Mouse (Mus musculus) embryo, embryonic 11.5 days (tissue): ENCODE measurements around the gene Ypel5.

ENCODE experiments used
- DNase-seq: peaks from one replicate; pipeline ENCODE4 v3.0.0-alpha.2; 2012; ENCODE audit warnings: low read depth, low spot score

Ypel5 gene

DNA sequence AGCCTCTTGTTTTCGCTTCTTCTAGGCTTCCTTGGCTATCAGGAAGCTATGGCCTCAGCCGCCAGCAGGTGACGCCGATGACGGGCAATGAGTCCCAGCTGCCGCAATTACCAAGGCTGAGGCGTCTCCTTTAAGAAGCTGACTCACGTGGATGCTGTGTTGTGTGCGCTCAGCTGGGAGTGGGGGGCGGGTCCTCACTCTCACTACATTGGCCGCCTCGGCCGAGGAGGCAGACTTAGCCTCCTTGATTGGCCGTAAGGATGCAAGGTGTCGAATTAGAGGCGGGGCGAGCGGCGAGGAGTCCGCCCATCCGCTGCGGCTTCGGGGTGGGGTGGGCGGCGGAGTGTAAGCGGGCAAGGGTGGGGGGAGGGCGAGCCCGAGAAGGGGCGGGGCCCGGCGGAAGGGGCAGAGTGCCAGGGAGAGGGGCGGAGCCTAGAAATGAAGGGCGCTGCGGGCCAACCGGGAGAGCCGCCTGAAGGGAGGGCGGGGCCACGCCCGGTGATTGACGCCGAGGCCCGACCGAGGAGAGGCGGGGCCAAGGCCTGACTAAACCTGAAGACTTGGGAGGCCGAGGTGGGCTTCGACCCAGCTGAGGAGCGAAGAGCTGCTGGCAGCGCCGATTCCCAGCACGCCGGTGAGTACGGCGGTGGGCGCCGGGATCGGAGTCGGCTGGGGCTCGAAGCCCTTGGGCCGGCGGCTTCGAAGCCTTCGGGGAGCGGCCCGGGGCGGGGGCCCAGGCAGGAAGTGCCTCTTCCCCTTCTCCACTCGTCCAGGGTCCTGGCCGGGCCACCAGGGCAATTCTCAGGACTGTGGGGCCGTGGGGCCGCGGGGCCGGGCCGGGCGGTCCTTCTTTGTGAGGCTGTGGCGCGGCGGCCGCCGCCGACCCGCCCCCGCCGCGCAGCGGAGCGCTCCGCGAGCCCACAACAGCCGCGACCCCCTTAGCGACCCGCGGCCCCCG is at the start of gene Ypel5:
Gene Ypel5, plus strand, starts transcription at position 296 of the 958 bp plus-strand sequence.
- peak; percentile 97 for DNase-seq

DNA sequence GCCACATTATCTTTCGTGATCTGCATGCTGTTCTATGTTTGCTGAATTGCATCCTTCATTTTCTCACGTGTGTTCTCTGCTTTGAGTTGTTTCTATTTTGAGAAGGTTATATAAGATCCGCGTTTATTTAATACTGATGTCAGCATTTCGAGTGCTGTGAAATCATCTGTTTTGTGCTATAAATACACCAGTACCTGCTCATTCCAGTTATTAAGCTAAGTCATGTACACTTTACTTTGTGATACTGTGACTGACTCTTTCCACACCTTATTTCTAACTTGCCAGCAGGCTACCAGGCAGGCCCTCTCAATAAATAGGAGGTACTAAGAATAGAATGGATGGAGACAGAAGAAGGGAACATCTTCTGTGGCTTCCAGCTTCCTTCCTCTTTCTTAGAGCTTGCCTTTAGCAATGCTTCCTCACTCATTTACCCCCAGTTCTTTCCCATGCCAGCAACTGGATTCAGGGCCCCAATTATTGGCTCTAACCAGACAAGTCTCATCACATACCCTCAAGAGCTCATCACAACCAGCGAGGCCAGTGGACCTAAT is 48.3 kb upstream of the Ypel5 start:
- no peak for DNase-seq

DNA sequence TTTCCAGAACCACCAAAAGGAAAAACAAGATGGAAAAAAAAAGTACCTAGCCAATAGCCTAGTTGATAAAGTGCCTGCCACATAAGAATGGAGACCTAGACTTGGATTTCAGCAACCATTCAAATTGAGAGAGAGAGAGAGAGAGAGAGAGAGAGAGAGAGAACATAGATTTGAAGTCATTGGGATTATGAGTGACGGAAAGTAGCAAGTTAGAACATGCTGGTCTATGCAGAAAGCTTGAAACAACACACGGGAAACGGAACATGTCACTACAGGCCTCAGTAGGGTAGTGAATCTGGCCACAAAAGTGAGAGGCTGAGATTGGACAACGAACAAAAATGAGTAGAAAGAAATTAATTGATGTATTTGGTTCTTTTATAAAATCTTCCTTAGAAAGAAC is 43.0 kb upstream of the Ypel5 start:
- no peak for DNase-seq

DNA sequence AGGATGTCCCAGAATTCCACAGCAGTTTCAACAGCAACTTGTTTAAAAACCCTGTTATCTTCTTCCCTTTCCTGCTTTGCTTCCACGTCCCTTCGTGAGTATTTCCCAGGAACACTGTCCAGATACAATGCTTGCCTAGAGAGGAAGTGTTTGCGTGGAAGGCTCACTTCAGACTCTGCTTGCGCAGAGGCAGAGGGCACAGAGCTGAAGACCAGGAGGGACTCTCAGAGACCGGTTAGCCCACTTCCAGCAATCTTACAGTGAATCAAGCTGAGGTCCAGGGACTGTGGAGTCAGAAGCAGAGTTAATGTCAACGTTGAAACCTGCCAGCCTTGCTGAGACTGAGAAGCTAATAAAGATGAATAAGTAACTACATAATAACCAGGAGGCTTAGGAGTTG is 41.6 kb upstream of the Ypel5 start:
- DNase-seq, result no peak

DNA sequence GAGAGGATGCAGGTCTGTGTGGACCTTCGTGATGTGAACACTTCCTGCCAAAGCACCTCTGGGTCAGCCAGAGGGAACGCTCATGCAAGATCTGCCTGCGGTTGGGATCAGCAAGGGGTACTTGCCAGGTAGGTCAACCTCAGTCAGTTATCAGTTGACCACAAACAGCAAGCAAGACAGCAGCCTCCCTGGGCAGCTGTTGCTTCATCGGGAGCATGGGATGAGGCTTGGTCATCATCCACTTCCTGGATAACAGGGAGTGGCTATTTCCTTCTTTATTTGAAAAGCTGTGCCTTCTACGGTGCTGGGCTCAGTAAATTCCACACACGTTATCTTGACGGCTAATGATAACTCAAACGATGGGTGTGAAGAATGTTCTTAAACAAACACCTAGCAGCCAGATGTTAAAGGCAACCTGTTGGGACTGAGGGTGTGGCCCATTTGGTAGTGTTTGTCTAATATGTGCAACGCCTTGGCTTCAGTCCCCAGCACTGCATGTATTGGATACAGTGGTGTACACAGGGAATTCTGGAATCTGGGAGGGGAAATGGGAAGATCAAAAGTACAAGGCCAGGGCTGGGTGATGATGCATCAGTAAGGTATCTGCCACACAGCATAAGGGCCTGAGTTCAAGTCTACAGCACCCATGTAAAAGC is 40.7 kb upstream of the Ypel5 start:
- no peak for DNase-seq

DNA sequence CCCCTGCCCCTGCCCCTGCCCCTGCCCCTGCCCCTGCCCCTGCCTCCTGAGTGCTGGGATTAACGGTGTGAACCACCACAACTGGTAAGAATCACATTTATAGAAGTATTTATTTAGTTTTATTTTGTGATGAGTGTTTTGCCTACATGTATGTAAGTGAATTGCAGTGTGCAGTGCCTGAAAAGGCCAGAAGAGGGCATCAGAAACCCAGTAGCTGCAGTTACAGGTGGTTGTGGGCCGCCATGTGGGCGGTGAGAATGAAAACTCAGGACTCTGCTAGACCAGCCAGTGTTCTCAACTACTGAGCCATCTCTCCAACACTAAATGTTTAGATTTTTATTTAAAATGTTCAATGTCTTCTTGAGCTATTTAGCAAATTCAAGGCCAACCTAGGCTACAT is 39.7 kb upstream of the Ypel5 start:
- no peak for DNase-seq

DNA sequence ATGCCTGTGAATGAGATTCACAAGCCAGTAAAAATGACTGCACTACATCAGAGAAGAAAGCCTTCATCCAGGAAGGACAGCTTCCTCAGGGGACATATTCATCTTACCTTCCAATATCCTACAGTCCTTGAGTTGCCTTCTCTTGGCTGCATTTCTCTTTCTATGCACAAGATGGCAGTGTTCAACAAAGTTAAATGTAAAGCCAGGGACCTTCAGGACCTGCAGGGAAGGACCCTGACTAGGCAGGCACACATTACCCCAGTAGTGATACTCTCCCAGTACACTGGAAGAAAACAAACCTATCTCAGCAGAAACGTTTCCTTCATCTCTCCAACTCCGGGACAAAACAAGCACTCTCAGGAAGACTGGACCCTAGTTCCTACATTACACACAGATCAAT is 38.4 kb upstream of the Ypel5 start:
- DNase-seq, result peak; percentile 57

DNA sequence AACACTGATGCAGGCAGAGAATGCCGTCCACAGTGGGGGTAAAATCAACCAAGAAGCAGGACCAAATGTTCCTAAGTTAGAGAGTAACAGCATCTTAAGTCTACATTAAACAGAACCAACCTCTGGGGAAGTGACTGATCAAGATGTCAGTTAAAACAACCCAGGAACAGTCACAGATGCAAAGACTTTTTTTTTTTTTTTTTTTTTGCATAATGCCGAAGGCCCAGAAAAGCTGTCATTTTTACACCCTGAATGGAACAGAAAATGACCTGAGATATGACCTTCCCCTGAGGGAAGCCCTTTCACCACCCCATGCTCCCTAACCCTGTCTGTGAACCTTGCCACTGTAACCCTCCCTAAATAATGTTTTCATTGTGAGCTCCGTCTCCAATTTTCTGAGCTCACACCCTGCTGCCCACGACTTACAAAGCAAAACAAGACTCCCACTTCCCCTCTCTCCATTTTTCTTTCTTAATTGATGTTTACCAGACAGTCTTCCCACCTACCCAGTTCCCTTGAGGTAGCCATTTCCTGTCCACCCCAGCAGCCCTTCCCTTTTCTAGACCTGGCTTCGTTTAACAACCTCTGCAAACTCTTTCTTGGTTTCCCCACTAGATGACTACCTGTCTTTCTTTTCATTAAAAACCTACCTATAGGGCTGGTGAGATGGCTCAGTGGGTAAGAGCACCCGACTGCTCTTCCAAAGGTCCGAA is 26.2 kb upstream of the Ypel5 start:
- no peak for DNase-seq

DNA sequence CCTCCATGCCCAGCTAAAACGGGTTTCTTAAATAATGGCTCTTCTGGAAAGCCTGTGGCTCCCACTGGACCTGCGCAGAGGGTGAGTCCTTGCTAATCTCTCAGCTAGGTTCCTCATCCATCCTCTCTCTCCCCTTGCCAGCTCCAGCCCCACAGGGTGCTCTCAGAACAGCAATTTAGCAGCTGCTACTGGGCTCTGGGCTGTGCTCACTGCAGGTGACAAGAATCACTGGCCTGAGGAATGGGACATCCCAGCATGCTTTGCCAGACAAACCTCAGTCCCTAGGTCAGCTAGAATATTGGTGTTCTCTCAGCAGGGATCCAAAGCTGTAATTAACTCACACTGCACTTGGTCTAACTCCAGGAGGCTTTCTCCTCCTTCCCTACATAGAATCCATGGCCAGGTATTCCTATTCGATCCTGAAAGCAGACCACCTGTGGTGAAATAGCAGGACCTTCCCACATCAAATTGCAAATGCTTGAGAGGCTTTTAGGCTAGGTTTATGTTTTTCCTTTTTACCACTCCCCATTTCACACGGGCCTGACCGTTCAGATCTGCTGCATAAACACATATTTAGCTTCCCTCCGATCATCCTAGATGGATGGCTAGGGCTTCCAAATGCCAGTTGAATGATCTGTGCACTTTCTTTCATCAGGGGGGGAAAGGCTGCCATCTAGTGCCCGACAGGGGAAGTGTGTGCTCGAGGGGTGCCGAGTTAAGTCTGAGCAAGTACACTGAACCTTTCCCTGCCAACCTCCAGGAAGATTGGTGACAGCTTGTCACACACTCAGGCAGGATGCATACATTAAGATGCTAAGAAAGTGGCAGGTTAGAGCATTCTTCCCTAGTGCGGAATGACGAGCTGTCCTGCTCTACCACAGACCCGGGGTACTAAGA is 22.6 kb upstream of the Ypel5 start:
- peak; percentile 41 for DNase-seq

DNA sequence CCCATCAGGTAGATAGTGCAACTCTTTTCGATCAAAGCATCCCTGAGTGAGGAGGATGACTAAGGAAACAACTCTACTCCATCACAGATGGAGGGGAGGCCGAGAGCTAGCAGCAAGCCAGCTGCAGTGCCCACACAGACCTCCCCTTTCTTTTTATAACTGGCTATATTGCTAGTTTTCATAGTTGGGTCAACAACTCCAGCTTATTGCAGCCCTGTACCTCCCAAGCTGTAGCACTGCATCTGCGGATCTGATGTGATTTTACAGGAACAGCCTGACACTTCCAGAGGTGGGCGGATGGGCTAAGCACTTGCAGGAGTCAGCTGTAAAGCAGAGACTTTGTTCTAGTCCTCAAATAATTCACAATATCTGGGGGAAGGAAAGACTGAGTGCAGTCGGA is 18.7 kb upstream of the Ypel5 start:
- no peak for DNase-seq

DNA sequence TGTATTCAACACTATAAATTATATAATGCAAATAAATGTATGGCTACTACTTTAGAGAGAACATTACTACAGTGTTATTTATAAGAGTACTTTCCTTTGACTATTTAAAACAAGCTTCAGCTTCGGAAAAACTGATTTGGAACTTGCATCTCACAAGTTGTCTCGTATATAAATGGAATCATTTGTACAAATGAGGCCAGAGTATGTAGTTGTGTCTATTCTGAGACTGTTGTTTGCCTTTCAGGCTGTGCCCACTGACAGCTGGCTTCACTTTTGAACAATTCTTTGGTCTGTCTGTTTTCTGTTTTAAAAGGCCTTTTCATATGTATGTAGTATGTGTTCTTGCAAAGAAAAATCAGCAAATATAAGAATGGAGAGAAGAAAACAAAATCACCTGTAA is 16.5 kb upstream of the Ypel5 start:
- DNase-seq, result no peak

DNA sequence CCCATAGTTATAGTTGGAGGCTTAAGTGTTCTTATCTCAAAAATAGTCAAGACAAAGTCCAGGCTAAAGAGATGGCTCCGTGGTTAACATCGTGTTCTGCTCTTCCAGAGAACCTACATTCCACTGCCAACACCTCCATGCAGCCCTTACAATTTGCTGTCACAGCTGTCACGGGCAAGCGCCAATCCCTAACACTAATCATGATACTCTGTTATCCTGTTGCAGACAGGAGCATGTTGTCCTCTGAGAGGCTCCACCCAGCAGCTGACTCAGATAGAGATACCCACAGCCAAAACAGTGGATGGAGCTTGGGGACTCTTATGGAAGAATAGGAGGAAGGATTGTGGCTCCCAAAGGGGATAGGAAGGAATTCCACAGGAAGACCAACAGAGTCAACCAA is 15.8 kb upstream of the Ypel5 start:
- DNase-seq, result no peak

DNA sequence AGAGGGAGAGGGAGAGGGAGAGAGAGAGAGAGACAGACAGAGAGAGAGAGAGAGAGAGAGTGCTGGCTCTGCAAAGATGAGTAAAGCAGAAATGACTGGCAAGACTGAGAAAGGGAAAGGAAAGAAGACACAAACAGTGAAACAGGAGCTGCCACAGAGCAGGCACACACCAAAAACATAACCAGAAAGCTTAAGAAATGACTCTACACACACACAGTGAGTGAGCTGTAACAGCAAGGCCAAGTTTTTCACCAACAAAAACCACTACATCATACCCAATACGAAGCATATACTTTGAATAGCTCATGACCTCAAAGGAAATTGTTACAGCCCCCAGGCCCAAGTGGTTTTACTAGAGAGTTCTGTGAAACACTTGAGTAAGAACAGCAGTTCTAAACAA is 14.3 kb upstream of the Ypel5 start:
- no peak for DNase-seq

DNA sequence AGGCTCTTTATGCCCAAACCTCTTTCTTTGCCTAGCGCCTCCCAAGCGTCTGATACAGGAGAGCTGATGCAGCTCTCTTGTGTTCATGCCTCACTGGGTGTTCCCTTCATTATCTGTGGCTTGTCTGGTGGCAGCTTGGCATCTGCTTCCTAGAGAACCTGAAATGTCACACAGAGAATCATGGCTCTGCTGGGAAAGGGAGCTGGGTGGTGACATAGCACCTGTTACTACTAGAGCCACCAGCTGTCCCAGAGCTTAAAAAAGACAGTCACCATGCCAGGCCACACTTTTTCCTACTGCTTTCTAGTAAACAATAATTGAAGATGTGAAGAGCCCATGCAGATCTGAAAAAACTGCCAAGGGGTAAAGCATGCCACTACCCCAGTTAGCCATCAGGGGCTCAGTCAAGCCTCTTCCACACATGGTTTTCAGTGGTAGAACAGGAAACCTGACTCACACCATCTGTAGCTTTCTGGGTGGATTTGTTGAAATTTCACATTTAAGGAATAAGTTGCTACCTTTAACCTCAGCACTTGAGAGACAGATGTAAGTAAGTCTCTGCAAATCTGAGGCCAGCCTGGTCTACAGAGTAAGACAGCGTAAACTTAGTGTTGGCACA is 9.2 kb upstream of the Ypel5 start:
- DNase-seq, result no peak

DNA sequence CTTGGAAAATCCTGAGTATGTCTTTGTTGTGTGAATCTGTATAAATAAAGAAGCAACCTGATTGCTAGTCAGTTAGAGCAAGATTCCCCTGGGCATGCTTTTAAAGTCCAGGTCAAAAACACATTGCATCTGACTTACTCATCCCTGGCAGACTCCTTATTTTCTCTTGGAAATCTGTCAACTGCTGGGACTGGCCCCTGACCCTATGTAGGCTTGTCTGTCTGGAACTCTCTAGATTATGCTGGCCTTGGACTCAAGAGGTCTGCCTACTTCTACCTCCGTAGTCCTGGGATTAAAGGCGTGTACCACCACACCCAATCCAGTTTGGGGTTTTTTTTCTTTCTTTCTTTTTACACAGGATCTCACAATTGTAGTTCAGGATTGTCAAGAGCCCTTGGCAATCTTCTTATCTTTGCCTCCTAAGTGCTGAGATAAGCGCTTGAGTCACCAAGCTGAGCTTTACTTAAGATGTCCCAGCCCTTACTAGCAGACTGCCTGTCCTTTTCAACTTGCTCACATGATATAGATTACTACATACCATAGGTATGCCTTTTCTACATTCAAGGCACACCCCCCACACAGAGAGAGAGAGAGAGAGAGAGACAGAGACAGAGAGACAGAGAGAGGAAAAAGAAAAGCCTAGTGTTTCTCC is 8.1 kb upstream of the Ypel5 start:
- DNase-seq, result no peak

DNA sequence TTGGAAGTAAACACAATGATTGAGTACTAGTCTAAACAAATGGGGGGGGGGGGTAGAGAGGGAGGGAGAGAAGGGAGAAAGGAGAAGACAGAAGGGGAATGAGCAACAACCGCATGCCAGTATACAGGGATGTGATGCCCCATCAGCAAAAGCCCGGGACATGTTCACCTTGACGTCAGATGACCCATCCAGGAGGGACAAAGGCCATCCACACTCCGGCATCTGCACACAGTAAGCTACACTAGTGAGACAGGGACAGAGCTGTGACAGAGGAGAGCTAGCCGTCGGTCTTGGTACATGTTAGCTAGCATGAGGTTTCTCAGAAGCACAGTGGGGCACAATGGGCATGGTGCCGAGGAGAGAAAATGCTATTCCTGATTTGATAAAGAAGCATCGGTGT is 7.6 kb upstream of the Ypel5 start:
- no peak for DNase-seq

DNA sequence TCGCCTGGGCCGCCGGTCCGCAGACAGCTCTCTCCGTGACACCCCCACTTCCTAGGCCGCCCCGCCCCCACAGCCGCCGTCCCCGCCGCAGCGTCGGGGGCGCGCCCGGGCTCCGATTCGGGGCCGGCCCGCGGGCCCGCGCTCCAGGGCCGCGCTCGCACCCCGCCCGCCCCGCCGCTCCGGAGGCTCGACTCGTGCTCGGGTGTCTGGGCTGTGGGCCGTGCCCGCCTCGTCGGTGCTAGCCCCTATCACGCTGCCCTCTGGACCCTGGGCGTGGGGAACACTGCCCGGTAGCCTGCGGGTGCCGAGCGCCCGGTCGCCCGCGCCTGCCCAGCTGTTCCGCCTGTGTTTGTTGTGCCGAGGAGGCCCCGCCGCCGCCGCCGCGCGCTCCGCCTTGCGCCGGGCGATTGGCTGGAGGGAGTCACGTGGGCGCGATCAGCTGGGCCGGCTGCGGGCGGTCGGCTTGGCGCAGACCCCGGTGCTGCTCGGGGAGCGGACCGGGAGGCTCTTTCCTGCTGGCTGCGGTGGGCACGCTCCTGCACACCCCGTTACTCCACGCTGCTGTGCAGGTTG is 973 bp downstream of the Ypel5 start:
- peak; percentile 81 for DNase-seq

DNA sequence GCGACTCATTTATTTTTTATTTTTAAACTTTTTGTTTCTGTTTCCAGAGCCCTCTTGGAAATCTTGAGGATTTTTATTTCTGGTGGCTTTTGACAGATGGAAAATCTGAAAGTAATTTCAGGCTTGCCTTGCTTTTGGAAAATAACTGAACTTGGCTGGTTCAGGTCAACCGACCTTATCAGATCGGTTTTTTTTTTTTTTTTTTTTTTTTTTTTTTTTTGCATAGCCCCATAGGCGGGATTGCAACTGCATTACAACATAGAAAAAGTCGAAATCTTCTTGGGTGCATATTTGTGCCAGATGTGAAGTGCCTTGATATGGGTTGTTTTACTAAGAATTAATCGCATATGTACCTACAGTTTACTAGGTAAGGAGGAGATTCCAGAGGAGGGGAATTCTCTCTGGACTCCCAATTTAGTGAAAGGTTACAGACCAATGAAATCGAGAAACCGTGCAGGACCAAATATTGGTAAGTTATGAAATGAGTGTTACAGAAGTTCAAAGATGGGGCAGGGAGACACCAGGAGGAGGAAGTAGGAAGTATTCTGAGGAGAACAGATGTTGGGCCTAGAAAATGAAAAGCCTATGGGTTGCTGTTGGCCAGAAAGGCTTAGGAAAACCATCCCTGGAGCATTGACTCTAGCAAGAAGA is 1.7 kb downstream of the Ypel5 start:
- DNase-seq, result no peak

DNA sequence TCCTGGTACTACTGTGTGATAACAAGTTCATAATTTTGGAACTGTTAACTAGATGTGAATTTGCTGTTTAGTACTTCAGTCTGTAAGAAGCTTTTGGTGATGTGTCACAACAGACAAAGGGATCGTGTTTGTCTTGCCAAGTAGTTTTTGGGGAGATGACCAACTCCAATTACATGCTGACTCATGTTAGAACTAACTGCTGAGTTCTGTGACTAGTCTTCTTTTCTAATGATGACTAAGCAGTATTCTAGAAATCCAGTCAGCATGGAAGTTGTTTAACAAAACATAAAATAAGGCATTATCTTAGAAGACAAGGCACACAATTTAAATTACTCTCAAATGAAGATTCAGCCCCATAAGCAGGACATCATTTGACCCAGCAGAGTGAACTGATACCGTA is 2.7 kb downstream of the Ypel5 start:
- no peak for DNase-seq
